Mouse (Mus musculus) CH12.LX (cell line): ENCODE measurements at regions not wholly inside any gene's neighbourhood (a gene's known extent, or its start where the extent isn't known, plus 50 kb on each side); places are given as distances from the start of the nearest gene placed in this dataset.

Experiments used
- DNase-seq: peaks from one replicate; pipeline ENCODE4 v3.0.0-alpha.2; 2013; ENCODE audit errors: extremely low read depth
- H3K27ac ChIP-seq: 2 replicates; pipeline ENCODE4 v1.5.1; 2012; ENCODE audit warnings: low read depth, mild to moderate bottlenecking, control low read depth, moderate library complexity; ENCODE audit not compliant: insufficient read depth
- H3K27me3 ChIP-seq: replicated peaks from 2 replicates; pipeline ENCODE3; 2012; ENCODE audit warnings: inconsistent platforms
- H3K36me3 ChIP-seq, 2 experiments: replicated peaks in 1 of 2; 2 replicates each; pipeline versions ENCODE3 to v1.6.1; 2012; ENCODE audit warnings: inconsistent platforms in 1 of 2, low read length in 1 of 2, mild to moderate bottlenecking in 1 of 2, mixed read lengths in 1 of 2, moderate library complexity in 1 of 2; ENCODE audit not compliant: control insufficient read depth in 1 of 2, insufficient read depth in 1 of 2
- H3K4me1 ChIP-seq, 2 experiments: 2 replicates each; pipeline ENCODE4 v1.6.1; 2012; ENCODE audit warnings: inconsistent platforms in 1 of 2, moderate library complexity in 1 of 2; ENCODE audit not compliant: insufficient read depth in 2 of 2, control insufficient read depth in 1 of 2
- H3K4me2 ChIP-seq: 2 replicates; pipeline ENCODE4 v1.6.1; 2012; ENCODE audit warnings: low read depth, mild to moderate bottlenecking, control low read depth; ENCODE audit not compliant: poor library complexity, insufficient read depth, severe bottlenecking
- H3K4me3 ChIP-seq, 3 experiments: fragments of 150-350 bp in 1 of 3; sonication (generic) in 1 of 3; replicated peaks in 1 of 3; 2 replicates each; pipeline versions ENCODE3 to v1.5.1; 2011 to 2012; ENCODE audit warnings: low read depth in 2 of 3, low read length in 2 of 3, mild to moderate bottlenecking in 2 of 3, moderate library complexity in 2 of 3, control low read depth in 1 of 3, improper control_type of control experiment in 1 of 3, inconsistent platforms in 1 of 3, mixed read lengths in 1 of 3; ENCODE audit not compliant: poor library complexity in 1 of 3
- H3K79me2 ChIP-seq: replicated peaks from 2 replicates; pipeline ENCODE4 v1.6.1; 2012; ENCODE audit warnings: mild to moderate bottlenecking, moderate library complexity; ENCODE audit not compliant: control insufficient read depth, poor library complexity, insufficient read depth, severe bottlenecking; ENCODE audit errors: extremely low read depth
- H3K9ac ChIP-seq: 2 replicates; pipeline ENCODE4 v1.6.1; 2012; ENCODE audit warnings: low read depth, mild to moderate bottlenecking, control low read depth, moderate library complexity; ENCODE audit not compliant: insufficient read depth
- H3K9me3 ChIP-seq: replicated peaks from 2 replicates; pipeline ENCODE3; 2012; ENCODE audit warnings: low read length, inconsistent platforms, mixed read lengths
- BHLHE40 ChIP-seq: IDR thresholded peaks from 2 replicates; pipeline ENCODE4 v1.6.1; 2011; ENCODE audit warnings: mild to moderate bottlenecking, low read depth, low read length, improper control_type of control experiment
- CHD2 ChIP-seq: IDR thresholded peaks from 2 replicates; pipeline ENCODE4 v1.6.1; 2011; ENCODE audit warnings: low read length, improper control_type of control experiment
- CTCF ChIP-seq, 2 experiments: IDR thresholded peaks in 1 of 2; conservative IDR thresholded peaks in 1 of 2; 2 replicates each; pipeline ENCODE4 v1.5.1; 2011 to 2012; ENCODE audit warnings: low read depth in 2 of 2, low read length in 2 of 2, improper control_type of control experiment in 1 of 2, inconsistent platforms in 1 of 2, mild to moderate bottlenecking in 1 of 2, moderate library complexity in 1 of 2
- EP300 ChIP-seq: IDR thresholded peaks from 2 replicates; pipeline ENCODE4 v1.6.1; 2011; ENCODE audit warnings: low read length, improper control_type of control experiment
- GABPA ChIP-seq: IDR thresholded peaks from 2 replicates; pipeline ENCODE4 v1.6.1; 2012; ENCODE audit warnings: low read depth, low read length, improper control_type of control experiment, inconsistent platforms; ENCODE audit not compliant: insufficient replicate concordance
- HCFC1 ChIP-seq: IDR thresholded peaks from 2 replicates; pipeline ENCODE4 v1.6.1; 2012; ENCODE audit warnings: low read depth, mild to moderate bottlenecking, inconsistent platforms, low read length, improper control_type of control experiment
- IRF4 ChIP-seq: IDR thresholded peaks from 2 replicates; pipeline ENCODE4 v1.6.1; 2014; ENCODE audit warnings: low read depth, mild to moderate bottlenecking, inconsistent platforms, low read length, improper control_type of control experiment
- JUN ChIP-seq: IDR thresholded peaks from 2 replicates; pipeline ENCODE4 v1.6.1; 2011; ENCODE audit warnings: low read depth, mild to moderate bottlenecking, low read length, improper control_type of control experiment, moderate library complexity; ENCODE audit not compliant: insufficient read depth
- KAT2A ChIP-seq: IDR thresholded peaks from 2 replicates; pipeline ENCODE4 v1.6.1; 2012; ENCODE audit warnings: low read length, improper control_type of control experiment, inconsistent platforms; ENCODE audit not compliant: insufficient replicate concordance
- MAFK ChIP-seq: IDR thresholded peaks from 2 replicates; pipeline ENCODE4 v1.6.1; 2011; ENCODE audit warnings: low read length, improper control_type of control experiment; ENCODE audit not compliant: insufficient replicate concordance
- MEF2A ChIP-seq: IDR thresholded peaks from 2 replicates; pipeline ENCODE4 v1.6.1; 2014; ENCODE audit warnings: low read depth, mild to moderate bottlenecking, inconsistent platforms, low read length, improper control_type of control experiment, borderline replicate concordance
- MXI1 ChIP-seq: IDR thresholded peaks from 2 replicates; pipeline ENCODE4 v1.6.1; 2011; ENCODE audit warnings: mild to moderate bottlenecking, low read depth, low read length, improper control_type of control experiment
- NELFE ChIP-seq: IDR thresholded peaks from 2 replicates; pipeline ENCODE4 v1.6.1; 2011; ENCODE audit warnings: low read depth, low read length, improper control_type of control experiment
- NRF1 ChIP-seq: IDR thresholded peaks from 2 replicates; pipeline ENCODE4 v1.6.1; 2014; ENCODE audit warnings: low read depth, mild to moderate bottlenecking, inconsistent platforms, low read length, improper control_type of control experiment, moderate library complexity
- PAX5 ChIP-seq: IDR thresholded peaks from 2 replicates; pipeline ENCODE4 v1.6.1; 2012; ENCODE audit warnings: low read length, inconsistent platforms, mixed read lengths
- RAD21 ChIP-seq: IDR thresholded peaks from 2 replicates; pipeline ENCODE4 v1.6.1; 2011; ENCODE audit warnings: low read depth, mild to moderate bottlenecking, low read length, improper control_type of control experiment, moderate library complexity
- SIN3A ChIP-seq: IDR thresholded peaks from 2 replicates; pipeline ENCODE4 v1.6.1; 2012; ENCODE audit warnings: low read length, improper control_type of control experiment, inconsistent platforms
- SMC3 ChIP-seq: IDR thresholded peaks from 2 replicates; pipeline ENCODE4 v1.6.1; 2011; ENCODE audit warnings: low read depth, low read length, improper control_type of control experiment
- TBP ChIP-seq: conservative IDR thresholded peaks from 2 replicates; pipeline ENCODE4 v1.6.1; 2011; ENCODE audit warnings: low read depth, low read length, improper control_type of control experiment
- UBTF ChIP-seq: IDR thresholded peaks from 2 replicates; pipeline ENCODE4 v1.6.1; 2012; ENCODE audit warnings: low read depth, mild to moderate bottlenecking, inconsistent platforms, low read length, improper control_type of control experiment, moderate library complexity
- USF1 ChIP-seq: IDR thresholded peaks from 2 replicates; pipeline ENCODE4 v1.6.1; 2014; ENCODE audit warnings: low read depth, mild to moderate bottlenecking, inconsistent platforms, low read length, improper control_type of control experiment
- ZC3H11A ChIP-seq: IDR thresholded peaks from 2 replicates; pipeline ENCODE4 v1.6.1; 2012; ENCODE audit warnings: low read depth, mild to moderate bottlenecking, inconsistent platforms, low read length, improper control_type of control experiment
- ZMIZ1 ChIP-seq: IDR thresholded peaks from 2 replicates; pipeline ENCODE4 v1.6.1; 2012; ENCODE audit warnings: low read depth, mild to moderate bottlenecking, inconsistent platforms, low read length, improper control_type of control experiment
- ZNF384 ChIP-seq: IDR thresholded peaks from 2 replicates; pipeline ENCODE4 v1.6.1; 2012; ENCODE audit warnings: low read depth, low read length, improper control_type of control experiment, inconsistent platforms
- dilution Hi-C: fragments of 300-500 bp; cut with MboI; formaldehyde crosslinking; loops from 2 replicates; pipeline ENCODE4 v1.14.3; 2020; ENCODE audit warnings: low sequenced_read_pairs; ENCODE audit not compliant: extremely low pct_unique_long_range_greater_than_20kb, extremely low pct_ligation_motif_present
- in situ Hi-C: fragments of 300-500 bp; cut with MboI; formaldehyde crosslinking; loops from 3 replicates; pipeline ENCODE4 v1.14.3; 2019; ENCODE audit warnings: low sequenced_read_pairs, low pct_ligation_motif_present, low pct_unique_long_range_greater_than_20kb, mixed read lengths

GRCm38 (mm10) chr17:81221436-81221835 lies 156.6 kb upstream of the Thumpd2 start:
- no peak for DNase-seq
- TF ChIP-seq PAX5 (no peak), NELFE (no peak), MAFK (no peak), IRF4 (no peak), GABPA (no peak), SIN3A (no peak), JUN (no peak), CTCF (conservative IDR thresholded peaks at IDR 0.05 in 1 of 2, IDR thresholded peaks at IDR 0.05 in 1 of 2; ENCODE audit: low read depth in 2 of 2, low read length in 2 of 2) (no peak), RAD21 (no peak), CHD2 (no peak), NRF1 (no peak), EP300 (no peak), SMC3 (no peak), ZNF384 (no peak)
- TF ChIP-seq, all 38 proteins: peak for 0
- Histone ChIP-seq H3K4me2 (no peak overlapping the region), H3K27me3 (no peaks in the 10 kb centered on the region), H3K79me2 (no peaks in the 10 kb centered on the region), H3K4me3 (no peak overlapping the region), H3K27ac (no peak overlapping the region), H3K9me3 (peaks cover 4% of the 10 kb centered on the region), H3K9ac (no peak overlapping the region), H3K4me1 (no peaks in the 10 kb centered on the region), H3K36me3 (no peaks in the 10 kb centered on the region)
- in situ Hi-C loops (no loop called here), dilution Hi-C loops (no loop called here)

DNA sequence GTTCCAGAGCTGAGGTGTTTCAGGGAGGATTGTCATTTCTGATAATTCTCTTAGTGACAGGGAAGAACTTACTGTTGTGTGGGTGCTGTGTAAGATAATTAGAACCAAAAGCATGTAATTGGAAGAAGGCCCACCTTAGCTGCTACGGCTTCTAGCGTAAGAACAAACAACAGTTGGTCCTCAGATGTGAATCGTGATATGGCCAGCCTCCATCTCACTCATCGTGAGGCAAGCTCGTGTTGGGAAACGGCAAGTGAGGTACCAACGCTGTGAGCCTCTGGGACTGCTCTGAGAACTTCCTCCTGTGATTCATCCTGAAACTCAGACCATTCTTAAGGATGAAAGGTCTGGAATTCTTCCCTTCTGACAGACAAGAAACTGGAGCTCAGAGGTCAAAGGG lies 150.0 kb upstream of the Thumpd2 start:
- in situ Hi-C loops, result no loop called here
- no peak overlapping the region for H3K4me2 ChIP-seq
- no peaks in the 10 kb centered on the region for H3K36me3 ChIP-seq
- DNase-seq, result no peak
- H3K27me3 ChIP-seq, result no peaks in the 10 kb centered on the region
- dilution Hi-C loops, result no loop called here
- H3K4me3 ChIP-seq, result no peak overlapping the region
- peaks cover 25% of the 10 kb centered on the region for H3K9me3 ChIP-seq
- no peak overlapping the region for H3K9ac ChIP-seq
- H3K27ac ChIP-seq, result no peak overlapping the region
- H3K4me1 ChIP-seq, result no peaks in the 10 kb centered on the region
- no peaks in the 10 kb centered on the region for H3K79me2 ChIP-seq
- TF ChIP-seq ZMIZ1, result no peak
- no peak for TF ChIP-seq MEF2A
- no peak for TF ChIP-seq NELFE
- no peak for TF ChIP-seq MXI1
- no peak for TF ChIP-seq SMC3
- TF ChIP-seq ZC3H11A, result no peak
- no peak for TF ChIP-seq BHLHE40
- TF ChIP-seq JUN, result no peak
- TF ChIP-seq TBP, result no peak
- no peak for TF ChIP-seq USF1
- no peak for TF ChIP-seq HCFC1
- no peak for TF ChIP-seq UBTF
- no peak for TF ChIP-seq KAT2A
- TF ChIP-seq, all 38 proteins: peak for 0
